Mouse (Mus musculus) kidney, adult 2 months (tissue): ENCODE results near the gene Zfp839. TPM values are rescaled to one million over a fixed set of nuclear protein-coding genes. Genes with fewer than 3 reads are reported as not detected.

Experiments used
- DNase-seq: peaks from one replicate; pipeline ENCODE4 v3.0.0; 2021
- H3K27ac ChIP-seq: fragments of 200-500 bp; 2 replicates; pipeline ENCODE4 v1.5.1; 2012; ENCODE audit warnings: low read depth, low read length, control low read depth, inconsistent platforms; ENCODE audit not compliant: insufficient read depth
- H3K27me3 ChIP-seq: fragments of 200-500 bp; replicated peaks from 2 replicates; pipeline ENCODE4 v1.6.1; 2012; ENCODE audit warnings: mild to moderate bottlenecking, moderate library complexity, low read length, inconsistent platforms; ENCODE audit not compliant: control insufficient read depth, insufficient read depth
- H3K36me3 ChIP-seq: fragments of 200-500 bp; 2 replicates; pipeline ENCODE4 v1.6.1; 2012; ENCODE audit warnings: mild to moderate bottlenecking, moderate library complexity, low read length, inconsistent platforms; ENCODE audit not compliant: control insufficient read depth, insufficient read depth
- H3K4me1 ChIP-seq: fragments of 200-500 bp; 2 replicates; pipeline ENCODE4 v1.6.1; 2011; ENCODE audit warnings: low read length; ENCODE audit not compliant: control insufficient read depth, insufficient read depth
- H3K4me3 ChIP-seq: fragments of 200-500 bp; 2 replicates; pipeline ENCODE4 v1.5.1; 2011; ENCODE audit warnings: mild to moderate bottlenecking, low read depth, low read length, control low read depth; ENCODE audit not compliant: insufficient read depth
- CTCF ChIP-seq: fragments of 200-500 bp; conservative IDR thresholded peaks from 2 replicates; pipeline ENCODE4 v1.5.1; 2011; ENCODE audit warnings: low read depth, mild to moderate bottlenecking, control low read depth, low read length, moderate library complexity, mixed read lengths; ENCODE audit not compliant: insufficient read depth, insufficient read length
- POLR2A ChIP-seq: fragments of 200-500 bp; IDR thresholded peaks from one replicate; pipeline ENCODE4 v1.6.1; 2011; ENCODE audit warnings: low read depth, low read length, control low read depth
- WGBS: fragments of 180-500 bp; shearing (Covaris S2); methylation state at CpG from one replicate; pipeline ENCODE4 v1.1.7; 2018; 5-methylcytosine and 5-hydroxymethylcytosine counted together
- polyA plus RNA-seq: library from polyadenylated mRNA; depleted of rRNA; stranded (reverse); fragments of >200 nt; gene quantifications from 2 replicates; pipeline ENCODE4 v1.2.3, GENCODE M21; 2012

Zfp839 gene
- polyA plus RNA-seq, 1 experiment, result 9.0 TPM

- Histone ChIP-seq H3K27me3 (no peaks in the 10 kb centered on the region), H3K36me3 (no peaks in the 10 kb centered on the region), H3K4me3 (no peak overlapping the region), H3K4me1 (no peaks in the 10 kb centered on the region), H3K27ac (no peak overlapping the region)
- 94% methylated on average over 7 of the region's 7 CpGs for WGBS
- no peak for TF ChIP-seq POLR2A
- TF ChIP-seq CTCF, result peak; percentile 42; the same call in 1 of the 2 replicates
- DNase-seq, result no peak
These were observed 32.2 kb downstream of the Zfp839 start for GRCm38 (mm10) chr12:110882291-110882690.

DNA sequence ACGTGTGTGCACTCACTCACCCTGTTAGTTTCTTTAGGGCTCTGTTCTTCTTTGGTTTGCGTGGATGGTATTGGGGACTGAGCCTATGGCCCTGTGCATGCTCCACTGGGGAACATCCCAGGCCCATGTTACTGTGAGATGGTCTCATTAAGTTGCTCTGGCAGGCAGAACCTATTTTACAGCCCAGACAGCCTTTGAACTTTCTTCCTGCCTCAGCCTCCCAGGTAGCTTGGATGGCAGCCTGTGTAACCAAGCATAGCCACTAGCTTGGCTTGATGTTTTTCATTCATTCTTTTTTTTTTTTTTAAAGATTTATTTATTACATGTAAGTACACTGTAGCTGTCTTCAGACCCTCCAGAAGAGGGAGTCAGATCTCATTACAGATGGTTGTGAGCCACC is 35.2 kb downstream of the Zfp839 start:
- Histone ChIP-seq H3K4me1 (peaks cover 6% of the 10 kb centered on the region; the same call in 1 of the 2 replicates), H3K4me3 (no peak overlapping the region), H3K27me3 (no peaks in the 10 kb centered on the region), H3K36me3 (no peaks in the 10 kb centered on the region), H3K27ac (no peak overlapping the region)
- TF ChIP-seq CTCF, result no peak
- no peak for TF ChIP-seq POLR2A
- 79% methylated on average over 2 of the region's 2 CpGs for WGBS
- DNase-seq, result peak; percentile 80

GRCm38 (mm10) chr12:110888106-110888505 is 38.1 kb downstream of the Zfp839 start:
- WGBS, result 20% methylated on average over 12 of the region's 12 CpGs
- no peak overlapping the region for H3K27ac ChIP-seq
- DNase-seq, result no peak

DNA sequence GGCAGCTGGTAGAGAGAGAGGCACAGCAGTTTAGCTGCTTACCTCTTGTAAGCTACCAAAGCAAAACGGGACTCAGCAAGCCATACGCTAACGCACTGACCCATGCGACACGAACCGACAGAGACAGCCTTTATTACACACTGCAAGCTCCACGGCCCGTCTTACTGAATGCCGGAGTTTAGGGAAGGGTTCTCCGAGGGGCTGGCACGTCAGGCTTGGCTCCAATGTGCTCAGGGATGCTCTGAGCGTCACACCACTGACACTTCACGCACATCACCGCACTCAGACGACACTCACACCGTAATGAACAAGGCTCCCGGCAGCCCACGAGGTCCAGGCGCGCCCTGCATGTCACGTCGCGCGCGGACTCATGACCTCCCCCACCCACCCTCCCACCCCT is 38.6 kb downstream of the Zfp839 start:
- H3K36me3 ChIP-seq, result no peaks in the 10 kb centered on the region
- under 1% methylated on average over 25 of the region's 25 CpGs for WGBS
- peaks cover 6% of the 10 kb centered on the region; the same call in 1 of the 2 replicates for H3K4me1 ChIP-seq
- H3K27me3 ChIP-seq, result no peaks in the 10 kb centered on the region
- TF ChIP-seq POLR2A (no peak), CTCF (no peak)
- peak overlapping the region; percentile 73 for H3K4me3 ChIP-seq
- DNase-seq, result no peak
- H3K27ac ChIP-seq, result no peak overlapping the region

More at GRCm38 (mm10) chr12:110888106-110888505, 38.1 kb downstream of the Zfp839 start:
- Histone ChIP-seq H3K4me1 (peaks cover 6% of the 10 kb centered on the region; the same call in 1 of the 2 replicates), H3K36me3 (no peaks in the 10 kb centered on the region), H3K27me3 (no peaks in the 10 kb centered on the region), H3K4me3 (peak overlapping the region; percentile 73)
- TF ChIP-seq POLR2A (no peak), CTCF (no peak)

DNA sequence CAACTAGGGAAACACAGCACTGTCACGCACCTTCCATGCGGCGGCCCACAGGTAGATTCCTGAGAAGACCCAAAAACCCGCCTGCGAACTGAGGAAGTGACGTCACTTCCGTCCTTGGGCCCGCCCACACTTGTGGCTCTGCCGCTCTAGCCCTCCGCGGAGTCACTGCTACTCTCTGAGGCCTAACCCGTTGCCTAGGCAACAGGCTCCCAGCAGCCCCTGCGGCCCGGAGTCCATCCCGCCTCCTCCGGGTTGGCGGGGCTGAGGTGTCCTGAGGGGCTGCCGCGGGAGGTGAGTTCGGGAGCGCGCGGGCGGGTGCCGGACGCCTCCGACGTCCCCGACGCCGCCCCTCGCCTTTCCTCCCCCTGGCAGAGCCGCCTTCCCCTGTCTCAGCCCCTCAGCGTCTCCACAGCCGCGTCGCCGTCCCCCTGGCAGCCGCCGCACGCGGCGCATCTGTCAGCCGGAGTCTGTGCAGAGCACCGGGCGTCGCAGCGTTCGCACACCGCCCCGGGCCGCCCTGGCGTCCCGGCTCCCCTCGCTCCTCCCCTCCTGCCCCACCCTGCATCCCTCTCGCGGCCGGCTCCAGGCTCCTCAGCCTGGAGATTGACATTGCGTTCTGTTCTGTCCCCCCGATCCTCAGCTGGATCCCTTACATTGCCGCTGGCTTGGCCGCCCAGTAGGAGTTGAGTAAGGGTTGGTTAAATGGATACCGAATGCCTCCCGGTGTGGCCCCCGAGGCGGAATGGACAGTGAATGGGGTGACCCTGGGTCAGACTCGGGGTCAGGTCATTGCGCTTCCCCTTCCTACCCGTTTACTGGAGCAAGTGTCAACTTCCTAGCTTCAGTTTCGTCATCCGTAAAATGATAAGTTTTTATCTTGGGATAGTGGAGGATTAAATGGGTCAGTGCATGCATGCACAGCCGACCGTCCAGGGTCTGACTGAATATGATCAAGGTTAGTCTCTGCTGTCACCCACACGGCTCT is 39.3 kb downstream of the Zfp839 start, which contains the start of the genes Cinp and Tecpr2:
Gene Cinp (minus strand): TSS at position 110 of the 985 bp plus-strand sequence.
Gene Tecpr2 (plus strand): TSS at position 229 of the 985 bp plus-strand sequence.
- peak; percentile 99 for DNase-seq
- H3K4me1 ChIP-seq, result peaks cover 6% of the 10 kb centered on the region; the same call in 1 of the 2 replicates
- H3K27me3 ChIP-seq, result no peaks in the 10 kb centered on the region
- H3K4me3 ChIP-seq, result peak within 1 kb of the TSS; percentile 73
- WGBS, result 2% methylated on average over 66 of the region's 74 CpGs
- no peak within 1 kb of the TSS for H3K27ac ChIP-seq
- H3K36me3 ChIP-seq, result no peaks in the 10 kb centered on the region
- TF ChIP-seq POLR2A (no peak), CTCF (no peak)

DNA sequence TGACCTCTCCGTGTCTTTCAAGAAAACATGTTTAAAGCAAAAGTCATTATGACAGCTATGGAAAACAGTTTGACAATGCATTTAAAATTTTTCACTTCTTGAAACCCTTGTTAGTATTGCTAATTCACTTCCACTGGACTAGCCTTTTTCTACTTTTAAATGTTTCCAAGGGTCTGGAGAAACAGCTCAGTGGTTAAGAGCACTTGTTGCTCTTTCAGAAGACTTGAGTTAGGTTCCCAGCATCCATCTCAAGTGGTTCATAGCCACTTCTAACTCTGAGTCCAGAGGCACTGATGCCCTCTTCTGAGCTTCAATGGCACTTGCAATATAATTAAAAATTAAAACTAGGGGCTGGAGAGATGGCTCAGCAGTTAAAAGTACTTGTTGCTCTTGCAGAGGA is 41.8 kb downstream of the Zfp839 start:
- Histone ChIP-seq H3K4me3 (no peak overlapping the region), H3K36me3 (no peaks in the 10 kb centered on the region), H3K27me3 (no peaks in the 10 kb centered on the region), H3K27ac (no peak overlapping the region), H3K4me1 (peaks cover 6% of the 10 kb centered on the region; the same call in 1 of the 2 replicates)
- no peak for TF ChIP-seq CTCF
- TF ChIP-seq POLR2A, result no peak
- DNase-seq, result no peak
- 85% methylated on average over 1 of the region's 1 CpGs for WGBS

DNA sequence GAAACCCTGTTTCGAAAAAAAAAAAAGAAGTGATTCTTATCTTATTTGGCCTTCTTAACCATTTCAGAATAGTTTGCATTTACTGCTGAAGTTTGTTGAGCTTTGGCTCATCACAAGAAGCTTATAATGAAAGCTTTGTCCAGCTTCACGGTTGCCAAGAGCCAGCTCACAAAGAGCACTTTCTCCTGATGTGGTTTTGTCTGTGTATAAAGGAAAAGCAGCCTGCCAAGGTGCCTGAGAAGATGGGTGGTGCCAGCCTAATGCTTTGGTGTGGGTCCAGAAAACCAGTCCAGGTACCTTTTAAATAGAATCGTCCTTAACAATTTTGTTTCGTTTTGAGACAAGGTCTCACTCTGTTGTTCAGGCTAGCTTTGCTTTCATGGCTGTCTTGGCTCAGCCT is 52.1 kb downstream of the Zfp839 start:
- no peaks in the 10 kb centered on the region for H3K36me3 ChIP-seq
- H3K4me3 ChIP-seq, result no peak overlapping the region
- TF ChIP-seq POLR2A, result no peak
- TF ChIP-seq CTCF, result no peak
- no peak overlapping the region for H3K27ac ChIP-seq
- no peaks in the 10 kb centered on the region for H3K4me1 ChIP-seq
- WGBS, result 77% methylated on average over 4 of the region's 4 CpGs
- H3K27me3 ChIP-seq, result no peaks in the 10 kb centered on the region
- no peak for DNase-seq
